Mouse (Mus musculus) C2C12 (cell line): ENCODE measurements around the gene Anks1. TPM values are rescaled to one million over a fixed set of nuclear protein-coding genes. Genes with fewer than 3 reads are reported as not detected.
A peak's percentile ranks its signal among the peaks of the same experiment; 100 is the strongest.

Experiments
- H3K27me3 ChIP-seq: one replicate; pipeline ENCODE4 v1.6.1; 2011; ENCODE audit not compliant: control insufficient read depth, insufficient read depth, insufficient read length
- H3K36me3 ChIP-seq: one replicate; pipeline ENCODE4 v1.6.1; 2011; ENCODE audit not compliant: control insufficient read depth, insufficient read depth
- H3K4me3 ChIP-seq: one replicate; pipeline ENCODE4 v1.5.1; 2011; ENCODE audit warnings: mild to moderate bottlenecking, control low read depth; ENCODE audit not compliant: poor library complexity, insufficient read depth, severe bottlenecking
- H3K79me2 ChIP-seq: one replicate; pipeline ENCODE4 v1.6.1; 2011; ENCODE audit not compliant: control insufficient read depth, insufficient read depth
- H3K79me3 ChIP-seq: one replicate; pipeline ENCODE4 v1.6.1; 2011; ENCODE audit warnings: low read depth, control low read depth
- H3ac ChIP-seq: one replicate; pipeline ENCODE3; 2011; ENCODE audit warnings: low read depth; ENCODE audit not compliant: control insufficient read depth, insufficient read length
- CEBPB ChIP-seq: IDR thresholded peaks from one replicate; pipeline ENCODE4 v1.6.1; 2011; ENCODE audit warnings: low read depth, mild to moderate bottlenecking, control low read depth, moderate library complexity
- CTCF ChIP-seq: IDR thresholded peaks from one replicate; pipeline ENCODE4 v1.5.1; 2011; ENCODE audit not compliant: control insufficient read depth, insufficient read depth, insufficient read length
- FOSL1 ChIP-seq: IDR thresholded peaks from one replicate; pipeline ENCODE4 v1.8.0; 2011; ENCODE audit warnings: mild to moderate bottlenecking, low read length; ENCODE audit not compliant: poor library complexity, insufficient read depth, severe bottlenecking
- MAX ChIP-seq: IDR thresholded peaks from one replicate; pipeline ENCODE4 v1.6.1; 2011; ENCODE audit warnings: mild to moderate bottlenecking, control low read depth
- MYOD1 ChIP-seq: IDR thresholded peaks from one replicate; pipeline ENCODE4 v1.6.1; 2011; ENCODE audit warnings: low read depth; ENCODE audit not compliant: control insufficient read depth, insufficient read length
- MYOG ChIP-seq: IDR thresholded peaks from one replicate; pipeline ENCODE4 v1.6.1; 2011; ENCODE audit not compliant: control insufficient read depth, insufficient read length; ENCODE audit errors: extremely low read depth
- USF1 ChIP-seq: IDR thresholded peaks from one replicate; pipeline ENCODE4 v1.6.1; 2011; ENCODE audit warnings: low read depth, mild to moderate bottlenecking, control low read depth, moderate library complexity
- polyA plus RNA-seq: library from polyadenylated mRNA; unstranded; fragments of >200 nt; fragmentation: generic; extraction: Trizol; gene quantifications from one replicate; pipeline ENCODE4 v1.2.1, GENCODE M21; 2012; ENCODE audit warnings: missing spikeins

Gene Anks1
- polyA plus RNA-seq, 1 experiment: 8.5 TPM

- no peaks in the 10 kb centered on the region for H3K79me2 ChIP-seq
- no peaks in the 10 kb centered on the region for H3K79me3 ChIP-seq
- H3ac ChIP-seq: no peak overlapping the region
- no peaks in the 10 kb centered on the region for H3K36me3 ChIP-seq
- no peak overlapping the region for H3K4me3 ChIP-seq
- TF ChIP-seq FOSL1 (no peak), CTCF (peak; percentile 45), MYOG (no peak), MYOD1 (no peak)
- H3K27me3 ChIP-seq: no peaks in the 10 kb centered on the region
Measured at GRCm38 (mm10) chr17:28013259-28013875, 104.3 kb downstream of the Anks1 start.

DNA sequence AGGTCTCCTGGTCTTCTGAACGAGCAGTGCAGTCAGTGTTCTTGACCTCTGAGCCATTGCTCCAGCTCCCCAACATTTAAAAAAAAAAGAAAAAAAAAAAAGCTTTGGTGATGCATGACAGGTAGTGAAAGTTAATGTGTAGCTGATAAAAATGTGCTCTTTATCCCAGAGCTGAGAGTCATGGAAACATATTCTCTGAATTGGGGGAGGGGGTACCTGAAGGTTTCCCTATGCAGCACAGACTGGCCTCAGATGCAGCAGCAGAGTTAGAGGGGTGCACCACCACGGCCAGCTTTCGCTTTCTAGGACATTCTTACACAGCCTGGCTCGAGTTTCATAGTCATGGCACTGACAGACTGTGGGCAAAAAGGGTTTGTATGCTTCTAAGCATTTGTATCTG, 105.3 kb downstream of the Anks1 start:
- Histone ChIP-seq H3K36me3 (no peaks in the 10 kb centered on the region), H3ac (no peak overlapping the region)
- TF ChIP-seq MYOG (no peak), FOSL1 (no peak), USF1 (no peak)

DNA sequence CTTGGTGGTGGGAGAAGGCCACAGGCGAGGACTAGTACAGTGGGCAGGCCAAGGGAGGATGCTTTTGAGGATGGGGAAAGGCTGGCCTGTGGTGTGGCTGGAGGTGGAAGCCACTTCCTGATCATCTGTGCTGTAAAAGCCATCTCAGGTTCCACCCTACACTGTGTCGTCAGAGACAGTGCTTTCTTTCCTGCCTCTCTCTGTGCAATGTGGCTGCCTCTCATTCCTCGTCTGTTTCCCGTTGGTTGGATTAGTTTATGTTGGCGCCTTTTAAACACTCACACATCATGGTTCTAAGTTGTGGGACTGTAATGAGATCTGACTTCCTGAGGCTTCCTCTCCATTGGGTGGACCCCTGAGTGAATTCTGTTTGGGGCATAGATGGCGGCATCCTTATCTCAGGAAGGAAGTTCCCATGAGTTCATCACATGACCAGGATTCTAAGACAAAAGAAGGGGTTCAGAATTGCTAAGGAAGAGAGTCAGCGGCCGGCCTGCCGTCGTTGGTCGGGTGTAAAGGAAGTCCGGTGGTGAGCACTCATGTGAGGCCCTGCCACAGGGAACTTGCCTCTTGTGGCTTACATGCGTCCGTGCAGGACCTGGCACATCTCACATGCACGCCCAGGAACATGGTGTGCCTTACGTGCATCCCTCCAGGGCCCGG, 106.1 kb downstream of the Anks1 start:
- Histone ChIP-seq H3K4me3 (no peak overlapping the region), H3K27me3 (no peaks in the 10 kb centered on the region), H3K36me3 (no peaks in the 10 kb centered on the region), H3K79me2 (no peaks in the 10 kb centered on the region), H3K79me3 (no peaks in the 10 kb centered on the region), H3ac (no peak overlapping the region)
- TF ChIP-seq FOSL1 (no peak), CEBPB (no peak), MYOG (no peak), MAX (no peak), MYOD1 (no peak), CTCF (no peak), USF1 (no peak)

More for the DNA sequence above, 105.3 kb downstream of the Anks1 start:
- Histone ChIP-seq H3K79me2 (no peaks in the 10 kb centered on the region), H3K79me3 (no peaks in the 10 kb centered on the region), H3K27me3 (no peaks in the 10 kb centered on the region), H3K4me3 (no peak overlapping the region)

- Histone ChIP-seq H3K79me2 (no peaks in the 10 kb centered on the region), H3K27me3 (no peaks in the 10 kb centered on the region), H3ac (no peak overlapping the region), H3K4me3 (no peak overlapping the region), H3K36me3 (no peaks in the 10 kb centered on the region), H3K79me3 (no peaks in the 10 kb centered on the region)
- no peak for TF ChIP-seq USF1
Measured at GRCm38 (mm10) chr17:28016056-28016797, 107.1 kb downstream of the Anks1 start.

GRCm38 (mm10) chr17:28018344-28018743, 109.2 kb downstream of the Anks1 start:
- no peaks in the 10 kb centered on the region for H3K36me3 ChIP-seq
- no peaks in the 10 kb centered on the region for H3K27me3 ChIP-seq
- TF ChIP-seq CEBPB (no peak), MYOD1 (no peak), FOSL1 (no peak), MYOG (no peak)
- no peaks in the 10 kb centered on the region for H3K79me2 ChIP-seq
- no peak overlapping the region for H3K4me3 ChIP-seq
- H3K79me3 ChIP-seq: no peaks in the 10 kb centered on the region
- no peak overlapping the region for H3ac ChIP-seq

GRCm38 (mm10) chr17:28018776-28019175, 109.7 kb downstream of the Anks1 start:
- Histone ChIP-seq H3K36me3 (no peaks in the 10 kb centered on the region), H3ac (no peak overlapping the region), H3K4me3 (no peak overlapping the region), H3K79me3 (no peaks in the 10 kb centered on the region), H3K27me3 (no peaks in the 10 kb centered on the region), H3K79me2 (no peaks in the 10 kb centered on the region)
- TF ChIP-seq MYOD1: no peak
- TF ChIP-seq MAX: no peak
- no peak for TF ChIP-seq CEBPB
- no peak for TF ChIP-seq USF1
- TF ChIP-seq FOSL1: no peak
- no peak for TF ChIP-seq MYOG
- no peak for TF ChIP-seq CTCF
